ENCODE assay signal across 9 mouse cellular contexts in genomic region chr2:29751497-29751896, GRCm38 (mm10). TPM values are rescaled to one million over a fixed set of nuclear protein-coding genes. Genes with fewer than 3 reads are reported as not detected.
DNase-seq lines count a peak whose midpoint lies in the region; ATAC-seq lines count a peak whose summit lies in the region.
"Had no signal": no experiment of that assay in that cellular context is flagged by ENCODE, and none has a peak within 500 bp of the region (broad histone marks: within the 10 kb centered on the region; RNA-seq: fewer than 3 reads in every experiment).

Gene Gm13420, minus strand, starts transcription at chr2:29751685.

- H3K4me1 ChIP-seq in intestine, embryonic 14.5 days (replicated peaks; ENCODE audit: control insufficient read depth, insufficient read depth, low read length), result 0 out of 2 replicates have a peak, but pooled peaks cover 2% of the 10 kb centered on the region
- peaks cover 7% of the 10 kb centered on the region for H3K4me1 ChIP-seq in liver, embryonic 12.5 days
- peaks cover 21% of the 10 kb centered on the region; the same call in 1 of the 2 replicates for H3K4me1 ChIP-seq in neural tube, embryonic 13.5 days (replicated peaks)

- peak within 1 kb of the TSS; percentile 25; the same call in 1 of the 2 replicates for H3K9ac ChIP-seq in intestine, embryonic 14.5 days (ENCODE audit: low read length)
- no peak within 1 kb of the TSS for H3K9ac ChIP-seq in liver, embryonic 12.5 days
- H3K9ac ChIP-seq in neural tube, embryonic 13.5 days, result peak within 1 kb of the TSS; percentile 32

- WGBS in intestine, embryonic 14.5 days, result 6% methylated on average over 28 of the region's 28 CpGs
- 15% methylated on average over 28 of the region's 28 CpGs for WGBS in liver, embryonic 12.5 days (ENCODE audit: insufficient replicate concordance)
- WGBS in neural tube, embryonic 13.5 days, result 3% methylated on average over 28 of the region's 28 CpGs

- no peaks in the 10 kb centered on the region for H3K9me3 ChIP-seq in intestine, embryonic 14.5 days (ENCODE audit: control insufficient read depth, low read length)
- H3K9me3 ChIP-seq in liver, embryonic 12.5 days (replicated peaks), result no peaks in the 10 kb centered on the region
- H3K9me3 ChIP-seq in neural tube, embryonic 13.5 days, result no peaks in the 10 kb centered on the region

- ATAC-seq in intestine, embryonic 14.5 days (replicated peaks; ENCODE audit: low FRiP score, low TSS enrichment, low read depth), result peak; percentile 69
- peak; percentile 51; the same call in 1 of the 2 replicates for ATAC-seq in liver, embryonic 12.5 days
- ATAC-seq in neural tube, embryonic 13.5 days (ENCODE audit: low read depth), result no peak

- H3K36me3 ChIP-seq in intestine, embryonic 14.5 days (ENCODE audit: control insufficient read depth, insufficient read depth, low read length), result no peaks in the 10 kb centered on the region
- H3K36me3 ChIP-seq in liver, embryonic 12.5 days, result no peaks in the 10 kb centered on the region
- no peaks in the 10 kb centered on the region for H3K36me3 ChIP-seq in neural tube, embryonic 13.5 days

- peak within 1 kb of the TSS; percentile 15 for H3K4me3 ChIP-seq in intestine, embryonic 14.5 days (ENCODE audit: low read depth, low read length)
- peak within 1 kb of the TSS; percentile 25 for H3K4me3 ChIP-seq in liver, embryonic 12.5 days
- peak within 1 kb of the TSS; percentile 8; the same call in 1 of the 2 replicates for H3K4me3 ChIP-seq in neural tube, embryonic 13.5 days

- H3K27ac ChIP-seq in intestine, embryonic 14.5 days (ENCODE audit: low read depth), result peak within 1 kb of the TSS; percentile 52; the same call in 1 of the 2 replicates
- H3K27ac ChIP-seq in liver, embryonic 12.5 days, result no peak within 1 kb of the TSS
- H3K27ac ChIP-seq in neural tube, embryonic 13.5 days (replicated peaks), result no peak within 1 kb of the TSS

- H3K27me3 ChIP-seq in intestine, embryonic 14.5 days (replicated peaks; ENCODE audit: control insufficient read depth, insufficient read depth, low read length), result peaks cover 48% of the 10 kb centered on the region
- H3K27me3 ChIP-seq in liver, embryonic 12.5 days (replicated peaks), result peaks cover 80% of the 10 kb centered on the region
- H3K27me3 ChIP-seq in neural tube, embryonic 13.5 days, result peaks cover 66% of the 10 kb centered on the region

- H3K4me2 ChIP-seq in intestine, embryonic 14.5 days (ENCODE audit: low read length), result peak within 1 kb of the TSS; percentile 42
- peak within 1 kb of the TSS; percentile 41 for H3K4me2 ChIP-seq in liver, embryonic 12.5 days
- peak within 1 kb of the TSS; percentile 37 for H3K4me2 ChIP-seq in neural tube, embryonic 13.5 days

- DNase-seq in heart, adult 11 months, result peak; percentile 87
- DNase-seq in heart, postnatal 36 days, result no peak
- no peak for DNase-seq in intestine, embryonic 14.5 days (ENCODE audit: low spot score)
- no peak for DNase-seq in c-Kit-positive CD71-positive TER-119-positive erythroid progenitor cells, embryonic 14.5 days (ENCODE audit: low spot score)
- no peak for DNase-seq in thymus, postnatal 4 days
- DNase-seq in adrenal gland, adult (ENCODE audit: inconsistent age in 2 of 2, low spot score in 1 of 2), result no peak

- intact Hi-C loops in heart, postnatal 36 days (cut with DNase I), result no loop called here

RNA-seq across cellular contexts. Expression of gene Gm13420, which starts in this region (rescaled TPM):
- not detected for total RNA-seq in heart, postnatal 36 days (2021)
- polyA plus RNA-seq in intestine, embryonic 14.5 days (2014; fragmentation: Nextera tagmentation; extraction: Ambion mirVana), result 0.82 and 1.1 TPM in 2 replicates
- polyA plus RNA-seq in liver, embryonic 12.5 days (2016; fragmentation: Nextera tagmentation; extraction: Ambion mirVana), result 0.28 and 0.41 TPM in 2 replicates
- 0.18 TPM in 1 of 2 replicates, not detected in the other for polyA plus RNA-seq in neural tube, embryonic 13.5 days (2015; fragmentation: Nextera tagmentation; extraction: Ambion mirVana)
- polyA plus RNA-seq: C2C12 had no signal

Comparison
In these comparisons a context has a peak if more than half of its experiments do, and no peak if none do; other contexts are left out.
1. Peak in ATAC-seq, H3K4me3 ChIP-seq and H3K4me2 ChIP-seq in liver, embryonic 12.5 days; RNA of the gene not detected or under 1 TPM.